Mouse (Mus musculus) spleen, adult 2 months (tissue): Measurements from ENCODE around the gene Il18r1. TPM values are rescaled to one million over a fixed set of nuclear protein-coding genes. Genes with fewer than 3 reads are reported as not detected.

Experiments used
- DNase-seq, 2 experiments: peaks; one replicate each; pipeline versions ENCODE4 v3.0.0 to v3.0.0-alpha.2; 2012 to 2021; ENCODE audit warnings: low spot score in 2 of 2, low read depth in 1 of 2
- H3K27ac ChIP-seq: fragments of 200-500 bp; 2 replicates; pipeline ENCODE4 v1.5.1; 2012; ENCODE audit warnings: low read length, inconsistent platforms; ENCODE audit not compliant: insufficient read depth
- H3K27me3 ChIP-seq: fragments of 200-500 bp; 2 replicates; pipeline ENCODE4 v1.6.1; 2012; ENCODE audit warnings: mild to moderate bottlenecking, moderate library complexity, low read length, inconsistent platforms; ENCODE audit not compliant: control insufficient read depth, insufficient read depth
- H3K36me3 ChIP-seq: fragments of 200-500 bp; 2 replicates; pipeline ENCODE4 v1.6.1; 2012; ENCODE audit warnings: mild to moderate bottlenecking, low read length, inconsistent platforms; ENCODE audit not compliant: control insufficient read depth, insufficient read depth
- H3K4me1 ChIP-seq: fragments of 200-500 bp; 2 replicates; pipeline ENCODE4 v1.6.1; 2011; ENCODE audit warnings: inconsistent platforms; ENCODE audit not compliant: control insufficient read depth, insufficient read depth, insufficient read length
- H3K4me3 ChIP-seq: fragments of 200-500 bp; 2 replicates; pipeline ENCODE4 v1.5.1; 2011; ENCODE audit warnings: mild to moderate bottlenecking, inconsistent platforms; ENCODE audit not compliant: insufficient read depth, insufficient read length; ENCODE audit errors: extremely low read depth
- CTCF ChIP-seq: fragments of 200-500 bp; IDR thresholded peaks from 2 replicates; pipeline ENCODE4 v1.5.1; 2011; ENCODE audit warnings: mild to moderate bottlenecking, inconsistent platforms; ENCODE audit not compliant: insufficient read depth, insufficient read length, insufficient replicate concordance; ENCODE audit errors: extremely low read depth
- POLR2A ChIP-seq: fragments of 200-500 bp; IDR thresholded peaks from 2 replicates; pipeline ENCODE4 v1.6.1; 2011; ENCODE audit warnings: low read depth, low read length, inconsistent platforms
- WGBS: fragments of 180-500 bp; shearing (Covaris S2); methylation state at CpG from one replicate; pipeline ENCODE4 v1.1.7; 2018; 5-methylcytosine and 5-hydroxymethylcytosine counted together
- polyA plus RNA-seq: library from polyadenylated mRNA; depleted of rRNA; stranded (reverse); fragments of >200 nt; gene quantifications from 2 replicates; pipeline ENCODE4 v1.2.3, GENCODE M21; 2012

Gene Il18r1
- polyA plus RNA-seq, 1 experiment: 2.3 TPM

- DNase-seq: no peak
- 79% methylated on average over 5 of the region's 5 CpGs for whole genome bisulfite sequencing
- no peak within 1 kb of the TSS; the same call in 1 of the 2 replicates for H3K4me3 ChIP-seq
Observed at GRCm38 (mm10) chr1:40428910-40429675, 36.3 kb upstream of the Il18r1 start, which contains the start of gene Il1rl1. TSS of gene Il1rl1 (plus strand) at chr1:40429570.

DNA sequence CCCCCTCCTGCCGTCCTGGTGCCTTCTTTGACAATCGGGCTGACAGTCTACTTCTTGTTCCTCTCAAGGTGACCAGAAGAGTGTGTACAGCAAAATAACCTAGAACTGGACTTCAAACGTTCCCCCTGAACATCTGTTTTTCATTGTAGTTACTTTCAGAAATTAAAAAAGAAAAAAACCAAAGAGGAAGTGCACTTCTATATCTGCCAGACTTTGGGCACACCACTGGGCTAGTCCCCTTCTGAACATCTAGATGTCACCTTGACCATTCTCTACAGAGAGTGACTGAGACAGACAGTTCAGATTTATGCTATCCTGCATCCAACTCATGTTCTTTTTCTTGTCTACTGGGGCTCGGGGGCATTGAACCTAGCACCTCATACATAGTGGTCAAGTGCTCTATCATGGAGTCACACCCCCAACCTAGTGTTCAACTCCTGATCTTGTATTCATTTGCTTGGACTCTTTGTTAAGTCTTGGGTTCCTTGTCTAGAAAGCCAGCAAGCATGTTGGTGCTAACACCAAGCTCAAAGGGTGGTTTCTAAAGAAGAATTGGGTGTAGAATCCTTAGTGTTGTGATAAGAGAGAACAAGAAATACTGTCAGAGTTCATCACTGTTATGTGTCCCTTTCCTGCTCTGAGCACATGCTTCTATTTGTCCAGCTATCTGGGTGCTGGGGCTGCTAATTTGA, 35.1 kb upstream of the Il18r1 start:
- no peaks in the 10 kb centered on the region for H3K4me1 ChIP-seq
- H3K36me3 ChIP-seq: no peaks in the 10 kb centered on the region
- TF ChIP-seq POLR2A (no peak), CTCF (no peak)
- no peak overlapping the region for H3K4me3 ChIP-seq
- no peak for DNase-seq
- no peaks in the 10 kb centered on the region for H3K27me3 ChIP-seq
- WGBS: 29% methylated on average over 4 of the region's 4 CpGs
- no peak overlapping the region for H3K27ac ChIP-seq

More at GRCm38 (mm10) chr1:40428910-40429675, 36.3 kb upstream of the Il18r1 start, which contains the start of gene Il1rl1:
- H3K36me3 ChIP-seq: no peaks in the 10 kb centered on the region
- H3K4me1 ChIP-seq: no peaks in the 10 kb centered on the region
- no peak within 1 kb of the TSS for H3K27ac ChIP-seq
- H3K27me3 ChIP-seq: no peaks in the 10 kb centered on the region
- no peak for TF ChIP-seq POLR2A
- no peak for TF ChIP-seq CTCF

- Histone ChIP-seq H3K36me3 (no peaks in the 10 kb centered on the region), H3K27me3 (no peaks in the 10 kb centered on the region), H3K27ac (no peak overlapping the region), H3K4me1 (no peaks in the 10 kb centered on the region), H3K4me3 (no peak overlapping the region)
- 79% methylated on average over 2 of the region's 2 CpGs for WGBS
- DNase-seq: no peak
- TF ChIP-seq POLR2A: no peak
- no peak for TF ChIP-seq CTCF
Observed at GRCm38 (mm10) chr1:40432169-40432568, 33.2 kb upstream of the Il18r1 start.

- no peaks in the 10 kb centered on the region for H3K36me3 ChIP-seq
- H3K27ac ChIP-seq: no peak overlapping the region
- no peak for DNase-seq
- whole genome bisulfite sequencing: 93% methylated on average over 3 of the region's 3 CpGs
- H3K27me3 ChIP-seq: no peaks in the 10 kb centered on the region
- H3K4me1 ChIP-seq: no peaks in the 10 kb centered on the region
- TF ChIP-seq CTCF (no peak), POLR2A (no peak)
- H3K4me3 ChIP-seq: no peak overlapping the region
Observed at GRCm38 (mm10) chr1:40435936-40436335, 29.4 kb upstream of the Il18r1 start.

DNA sequence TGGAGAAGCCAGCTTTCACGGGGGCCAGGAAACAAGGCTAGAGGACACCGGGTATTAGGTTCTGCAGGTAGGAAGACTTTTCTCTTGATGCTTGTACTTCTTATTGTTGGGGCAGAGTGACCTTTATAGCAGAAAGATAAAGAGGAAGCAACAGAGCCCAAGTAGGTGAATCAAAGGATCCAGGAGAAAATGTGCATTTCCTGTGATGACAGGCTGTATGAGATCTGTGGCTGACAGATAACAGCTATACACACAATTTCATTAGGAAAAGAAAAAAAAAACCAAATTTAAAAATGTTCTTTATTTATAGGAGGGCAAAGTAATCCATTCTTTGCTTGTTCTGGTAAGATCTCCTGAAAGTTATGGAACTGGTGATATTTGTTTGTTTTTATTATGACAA, 28.0 kb upstream of the Il18r1 start:
- WGBS: 68% methylated on average over 2 of the region's 2 CpGs
- TF ChIP-seq CTCF (no peak), POLR2A (no peak)
- Histone ChIP-seq H3K4me3 (no peak overlapping the region), H3K36me3 (no peaks in the 10 kb centered on the region), H3K27me3 (no peaks in the 10 kb centered on the region), H3K4me1 (no peaks in the 10 kb centered on the region), H3K27ac (no peak overlapping the region)
- DNase-seq: no peak

DNA sequence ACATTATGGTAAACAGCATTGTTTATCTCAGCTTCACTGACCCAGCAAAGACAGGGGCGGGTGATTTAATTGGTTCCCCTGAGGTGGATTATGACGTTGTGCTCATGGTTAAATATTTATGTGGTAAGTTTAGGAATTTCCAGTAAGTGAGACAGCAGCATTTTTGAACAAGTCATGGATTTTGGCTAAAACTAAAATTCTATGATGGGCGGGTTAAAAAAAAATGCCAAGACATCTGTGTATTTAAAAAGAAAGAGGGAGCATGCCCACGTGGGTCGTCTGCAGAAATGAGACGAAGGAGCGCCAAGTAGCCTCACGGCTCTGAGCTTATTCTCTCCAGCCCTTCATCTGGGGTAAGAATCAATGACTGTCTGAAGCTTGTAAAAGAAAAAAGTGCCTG, 25.8 kb upstream of the Il18r1 start:
- H3K4me3 ChIP-seq: no peak overlapping the region
- no peaks in the 10 kb centered on the region for H3K4me1 ChIP-seq
- H3K27me3 ChIP-seq: no peaks in the 10 kb centered on the region
- no peaks in the 10 kb centered on the region for H3K36me3 ChIP-seq
- DNase-seq: no peak
- WGBS: 83% methylated on average over 8 of the region's 8 CpGs
- H3K27ac ChIP-seq: no peak overlapping the region
- TF ChIP-seq CTCF (no peak), POLR2A (no peak)

- TF ChIP-seq POLR2A (no peak), CTCF (no peak)
- no peak for DNase-seq
- no peaks in the 10 kb centered on the region for H3K36me3 ChIP-seq
- no peak overlapping the region for H3K4me3 ChIP-seq
- H3K27ac ChIP-seq: no peak overlapping the region
- H3K4me1 ChIP-seq: no peaks in the 10 kb centered on the region
- no peaks in the 10 kb centered on the region; the same call in 1 of the 2 replicates for H3K27me3 ChIP-seq
- 69% methylated on average over 3 of the region's 3 CpGs for WGBS
Observed at GRCm38 (mm10) chr1:40444800-40445199, 20.6 kb upstream of the Il18r1 start.
